Mouse (Mus musculus) bone marrow macrophage, adult 2 months (primary cell): Measurements from ENCODE around the gene Sdk2.

ENCODE experiments used
- CTCF ChIP-seq: IDR thresholded peaks from 2 replicates; pipeline ENCODE4 v1.5.1; 2012; ENCODE audit warnings: low read depth, mild to moderate bottlenecking, low read length, moderate library complexity
- POLR2A ChIP-seq: IDR thresholded peaks from 2 replicates; pipeline ENCODE4 v1.6.1; 2012; ENCODE audit warnings: mild to moderate bottlenecking, low read depth, low read length, borderline replicate concordance

GRCm38 (mm10) chr11:113788183-113788789 is 278.6 kb downstream of the Sdk2 start:
- TF ChIP-seq CTCF (no peak), POLR2A (no peak)
